Mouse (Mus musculus): ENCODE data around the gene Cadm4.

Gene Cadm4

DNA sequence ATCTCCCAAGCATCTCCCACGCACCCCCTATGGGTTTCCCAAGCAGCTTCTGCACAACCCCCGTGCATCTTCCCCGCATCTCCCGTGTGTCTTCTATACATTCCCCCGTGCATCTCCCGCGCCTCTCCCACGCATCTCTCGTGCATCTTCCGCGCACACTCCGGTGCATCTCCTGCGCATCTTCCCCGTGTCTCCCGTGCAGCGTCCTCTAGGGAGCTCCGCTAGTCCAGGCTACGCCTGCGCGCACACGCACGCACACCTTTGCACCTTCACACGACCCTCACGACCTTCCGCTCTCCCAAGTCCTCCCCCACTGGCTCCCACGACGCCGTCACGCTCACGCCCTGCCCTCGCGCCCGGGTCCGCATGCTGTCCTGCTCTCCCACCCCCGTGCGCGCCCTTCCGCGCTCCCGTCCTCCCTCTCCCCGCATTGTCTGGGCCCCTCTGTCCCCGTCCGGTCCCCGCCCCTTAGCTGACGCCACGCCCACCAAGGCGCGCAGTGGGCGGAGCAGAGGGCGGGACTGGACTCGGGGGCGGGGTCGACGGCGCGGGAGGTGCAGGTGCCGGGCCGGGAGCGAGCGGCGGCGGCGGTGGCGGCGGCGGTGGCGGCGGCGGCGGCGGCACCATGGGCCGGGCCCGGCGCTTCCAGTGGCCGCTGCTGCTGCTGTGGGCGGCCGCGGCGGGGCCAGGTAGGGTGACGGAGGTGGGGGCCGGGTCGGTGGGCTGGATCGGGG is at the start of gene Cadm4:
Gene Cadm4, plus strand, starts transcription at position 550 of the 734 bp plus-strand sequence.
- peak; percentile 95 for DNase-seq

DNA sequence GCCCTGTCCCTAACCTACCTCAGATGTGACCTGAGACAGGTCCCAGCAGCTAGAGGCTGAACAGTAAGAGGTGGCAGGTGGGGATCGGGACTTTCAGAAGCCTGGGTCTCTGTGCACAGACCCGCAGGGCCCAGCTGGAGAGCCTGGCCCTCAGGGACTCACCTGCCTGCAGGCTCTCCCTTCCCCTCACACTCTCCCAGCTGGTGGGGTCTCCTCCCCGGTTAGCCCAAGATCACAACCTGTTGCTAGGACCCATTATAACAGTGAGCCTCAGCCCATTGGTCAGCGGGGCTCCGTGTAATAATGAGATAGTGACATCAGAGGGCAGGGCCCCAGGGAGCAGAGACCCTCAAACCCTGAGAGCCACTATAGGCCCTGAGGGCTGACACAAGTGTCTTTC is 46.5 kb upstream of the Cadm4 start:
- no peak for DNase-seq

DNA sequence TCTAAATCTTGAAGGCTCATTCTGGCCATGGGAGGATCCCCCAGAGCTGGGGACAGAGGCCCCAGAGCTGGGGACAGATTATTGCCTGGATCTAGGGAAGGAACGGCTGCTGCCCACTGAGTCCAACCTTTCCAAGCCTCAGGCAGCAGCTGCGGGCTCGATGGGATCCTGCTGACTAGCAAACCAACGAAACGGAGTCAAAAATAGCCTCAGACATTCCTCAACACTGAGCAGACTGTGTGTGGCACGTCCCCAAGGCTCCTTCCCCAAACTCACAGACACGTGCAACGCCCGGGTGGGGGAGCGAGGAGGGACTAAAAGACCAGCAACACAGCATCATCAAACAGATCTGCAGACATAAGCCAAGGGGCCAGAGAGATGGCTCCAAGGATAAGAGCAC is 43.8 kb upstream of the Cadm4 start:
- DNase-seq = peak; percentile 66

DNA sequence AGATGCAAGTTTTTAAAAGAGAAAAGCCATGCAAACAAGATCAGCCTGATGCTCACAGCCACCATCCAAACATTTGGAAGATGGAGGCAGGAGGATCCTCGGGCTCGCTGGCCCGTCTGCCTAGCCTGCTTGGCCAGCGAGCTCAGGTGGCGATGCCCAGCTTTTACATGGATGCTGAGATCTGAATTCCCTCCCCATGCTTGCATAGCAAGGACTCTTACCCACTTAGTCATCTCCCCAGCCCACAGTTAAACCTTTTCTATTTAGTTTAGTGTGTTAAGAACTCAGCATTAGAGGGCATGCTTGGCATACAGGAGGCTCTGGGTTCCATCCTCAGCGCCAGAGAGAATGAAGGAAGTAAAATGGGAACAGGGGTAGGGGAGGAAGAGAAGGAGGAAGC is 42.6 kb upstream of the Cadm4 start:
- DNase-seq = no peak

DNA sequence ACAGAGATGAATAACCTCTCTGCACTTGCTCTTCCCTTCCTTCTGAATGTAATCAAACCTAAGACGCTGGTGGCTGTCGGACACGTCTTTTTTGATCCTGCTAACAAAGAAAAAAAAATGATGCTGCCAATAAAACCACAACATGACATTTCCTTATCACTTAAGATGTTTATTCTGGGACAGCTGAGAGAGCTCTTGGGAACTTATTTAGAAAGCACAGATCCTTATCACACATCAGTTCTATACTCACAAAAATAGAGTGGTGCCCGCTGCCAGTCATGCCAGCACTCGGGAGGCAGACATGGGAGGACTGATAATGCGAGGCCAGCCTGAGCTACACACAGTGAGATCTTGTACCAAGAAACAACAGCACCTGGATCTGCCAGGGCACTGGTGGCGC is 41.9 kb upstream of the Cadm4 start:
- DNase-seq = no peak

DNA sequence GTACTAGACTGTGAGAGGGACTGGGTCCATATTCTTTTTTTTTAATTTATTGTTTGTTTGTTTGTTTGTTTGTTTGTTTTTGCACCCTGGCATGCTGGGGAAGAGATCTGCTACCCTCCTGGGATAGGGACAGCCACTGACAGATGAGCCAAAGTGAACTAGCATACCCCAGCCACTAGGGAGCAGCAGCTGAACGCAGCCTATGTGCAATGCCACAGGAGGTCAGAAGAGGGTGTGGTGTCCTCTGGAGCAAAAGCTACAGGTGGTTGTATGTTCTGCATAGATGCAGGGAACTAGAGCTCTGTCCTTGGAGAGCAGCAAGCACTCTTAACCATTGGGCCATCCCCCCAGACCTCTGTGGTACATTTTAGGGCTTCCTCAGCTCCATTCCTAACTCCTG is 40.0 kb upstream of the Cadm4 start:
- DNase-seq = peak; percentile 69

DNA sequence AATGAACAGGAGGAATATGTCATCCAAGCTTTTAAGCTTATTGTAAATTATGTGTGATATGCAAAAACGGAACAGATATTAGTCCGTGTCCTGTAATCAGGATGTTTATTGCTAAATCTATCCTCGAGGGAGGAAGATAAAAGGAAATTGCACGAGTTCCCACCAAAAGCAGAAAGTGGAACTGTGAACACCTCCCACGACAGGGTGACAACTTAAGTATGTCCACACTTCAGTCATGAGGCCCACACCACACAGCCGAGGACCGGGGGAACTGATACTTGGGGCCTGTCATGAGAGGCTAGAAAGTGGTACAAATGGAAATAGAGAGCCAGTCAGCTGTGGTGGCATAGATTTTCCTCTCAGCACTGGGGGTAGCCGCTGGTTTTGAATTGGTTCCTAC is 39.5 kb upstream of the Cadm4 start:
- no peak for DNase-seq

DNA sequence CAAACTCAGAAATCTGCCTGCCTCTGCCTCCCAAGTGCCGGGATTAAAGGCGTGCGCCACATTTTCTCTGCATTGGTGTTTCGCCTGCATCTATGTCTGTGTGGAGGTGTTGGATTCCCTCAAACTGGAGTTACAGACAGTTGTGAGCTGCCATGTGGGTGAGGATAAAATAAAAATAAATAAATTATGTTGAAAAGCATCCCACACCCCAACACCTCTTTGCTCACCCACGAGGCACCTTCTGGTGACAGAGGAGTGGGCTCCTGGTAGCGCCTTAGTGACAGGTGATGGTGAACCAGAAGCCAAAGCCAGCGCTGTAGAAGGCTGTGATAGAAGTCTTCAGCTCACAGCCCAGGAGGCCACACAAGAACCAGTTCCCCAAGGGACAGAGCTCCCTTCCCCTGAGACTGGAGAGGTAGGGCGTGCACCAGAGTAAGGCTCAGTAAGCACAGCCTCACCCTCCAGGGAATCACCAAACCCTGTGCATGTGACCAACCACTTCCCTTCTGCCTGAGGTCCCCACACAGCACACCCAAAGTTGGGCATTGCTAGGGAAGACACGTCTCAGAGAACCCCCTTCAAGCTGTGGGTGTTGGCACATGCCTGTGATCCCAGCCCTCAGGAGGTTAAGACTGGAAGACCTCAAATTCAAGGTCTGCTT is 36.4 kb upstream of the Cadm4 start:
- DNase-seq = no peak

DNA sequence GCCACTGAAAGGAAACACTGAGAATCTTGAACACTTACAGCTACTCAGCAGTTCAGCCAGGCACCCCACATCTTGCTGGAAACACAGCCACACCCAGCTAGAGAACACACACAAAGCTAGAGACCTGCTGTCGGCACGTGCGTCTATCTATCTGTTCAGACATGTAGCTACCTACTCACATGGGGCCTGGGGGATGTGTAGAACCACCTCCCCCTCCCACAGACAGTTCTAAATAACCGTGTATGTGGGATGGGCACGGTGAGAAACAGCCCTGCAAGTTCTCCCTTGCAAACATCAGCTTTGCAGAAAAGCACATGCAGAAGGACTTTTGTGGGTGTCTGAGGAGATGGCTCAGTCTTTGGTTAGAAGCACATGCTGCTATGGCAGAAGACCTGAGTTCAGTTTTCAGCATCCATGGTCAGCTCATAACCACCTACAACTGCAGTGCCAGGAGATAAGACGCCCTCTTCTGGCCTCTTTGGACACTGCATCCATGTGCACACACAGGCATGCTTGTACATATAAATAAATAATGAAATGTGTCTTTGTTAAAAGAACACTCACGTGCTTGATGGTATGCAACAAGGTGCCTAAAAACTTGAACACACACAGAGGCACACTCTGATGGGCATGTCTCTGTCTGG is 35.0 kb upstream of the Cadm4 start:
- no peak for DNase-seq

DNA sequence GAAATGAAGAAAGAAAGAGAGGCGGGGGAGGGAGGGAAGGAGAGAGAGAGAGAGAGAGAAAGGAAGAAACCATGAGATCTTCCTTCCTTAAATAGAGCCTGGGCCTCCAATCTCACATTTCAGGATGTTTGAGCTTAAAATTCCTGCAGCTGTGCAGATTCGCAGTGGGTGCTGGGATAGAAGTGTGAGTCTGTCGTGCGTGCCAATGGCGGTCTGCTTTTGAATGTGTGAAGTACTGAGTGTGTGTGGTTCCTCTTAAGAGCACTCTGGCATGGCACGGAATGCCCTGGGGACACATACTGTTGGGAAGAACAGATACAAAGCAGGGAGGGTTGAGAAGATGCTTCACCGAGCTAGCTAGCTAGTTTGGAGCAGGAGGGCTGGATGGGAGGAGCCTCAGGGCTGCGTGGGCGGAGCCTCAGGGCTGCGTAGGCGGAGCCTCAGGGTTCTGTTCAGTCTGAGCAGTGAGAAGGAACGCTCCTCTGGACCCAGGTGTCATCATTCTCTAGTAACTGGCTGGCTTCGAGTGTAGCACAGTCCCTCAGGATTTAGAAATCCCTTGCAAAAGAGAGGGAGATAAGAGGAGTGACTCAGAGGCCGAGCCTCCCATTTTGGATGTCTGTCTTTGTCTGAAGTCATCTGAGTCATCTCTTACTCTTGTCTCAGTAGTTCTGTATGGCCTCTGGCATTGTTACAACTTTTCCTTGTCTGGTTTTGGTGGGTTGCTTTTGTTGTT is 32.9 kb upstream of the Cadm4 start:
- DNase-seq = no peak

DNA sequence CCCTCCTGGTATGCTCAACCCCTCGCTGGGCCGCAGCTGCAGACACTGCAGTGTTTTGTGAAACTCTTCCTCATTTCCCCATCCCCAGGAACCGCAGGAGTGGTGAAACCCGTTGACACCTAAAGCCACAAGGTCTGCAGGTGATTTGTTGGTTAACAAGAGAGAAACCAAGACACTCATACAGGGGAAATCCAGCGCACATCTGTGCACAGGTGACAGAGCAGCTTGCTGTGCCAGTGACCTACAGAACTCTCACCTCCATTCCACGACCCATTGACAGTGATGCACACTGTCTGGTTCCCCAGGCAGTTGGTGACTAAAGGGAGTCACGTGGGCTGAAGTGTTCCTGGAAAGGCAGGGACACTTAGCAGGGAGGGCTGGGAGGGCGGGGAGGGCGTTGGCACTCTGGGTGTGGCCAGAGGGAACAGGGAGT is 31.2 kb upstream of the Cadm4 start:
- DNase-seq = no peak

DNA sequence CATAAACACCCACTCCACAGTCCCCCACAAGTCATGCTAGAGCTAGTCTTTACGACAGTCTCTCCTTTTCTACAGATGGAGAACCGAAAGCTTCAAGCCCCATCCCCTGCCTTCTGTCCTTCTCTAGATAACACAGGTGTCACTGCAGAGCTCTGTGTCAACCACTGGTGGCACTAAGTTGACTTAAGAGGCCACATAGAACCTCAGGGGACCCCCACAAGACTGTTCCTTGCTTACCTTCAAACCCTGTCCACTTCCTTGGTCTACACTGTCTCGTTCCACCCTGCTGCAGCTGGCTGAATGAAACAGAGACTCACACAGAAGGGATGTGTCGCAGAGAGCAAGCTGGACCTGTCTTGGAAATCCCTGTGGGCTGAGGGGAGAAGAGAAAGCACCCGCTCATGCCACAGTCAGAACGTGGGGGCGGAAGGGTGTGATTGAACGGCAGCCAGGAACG is 29.9 kb upstream of the Cadm4 start, which contains the start of gene Irgc1:
Gene Irgc1, minus strand, starts transcription at position 443 of the 457 bp plus-strand sequence.
- no peak for DNase-seq

DNA sequence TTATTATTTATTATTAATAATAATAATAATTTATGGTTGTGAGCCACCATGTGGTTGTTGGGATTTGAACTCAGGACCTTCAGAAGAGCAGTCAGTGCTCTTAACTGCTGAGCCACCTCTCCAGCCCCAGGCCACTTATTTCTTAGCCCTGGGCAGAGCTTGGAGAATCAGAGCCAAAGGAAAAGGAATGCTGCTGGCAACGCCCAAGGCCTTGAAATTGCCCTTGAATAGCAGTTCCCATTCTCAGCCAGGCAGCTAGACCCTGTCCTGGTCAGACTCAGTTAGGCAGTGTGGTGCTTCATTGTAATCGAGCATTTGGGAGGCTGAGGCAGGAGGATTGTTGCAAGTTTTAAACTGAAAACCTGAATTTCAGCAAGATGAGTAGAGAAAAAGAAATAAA is 27.6 kb upstream of the Cadm4 start:
- DNase-seq = no peak

DNA sequence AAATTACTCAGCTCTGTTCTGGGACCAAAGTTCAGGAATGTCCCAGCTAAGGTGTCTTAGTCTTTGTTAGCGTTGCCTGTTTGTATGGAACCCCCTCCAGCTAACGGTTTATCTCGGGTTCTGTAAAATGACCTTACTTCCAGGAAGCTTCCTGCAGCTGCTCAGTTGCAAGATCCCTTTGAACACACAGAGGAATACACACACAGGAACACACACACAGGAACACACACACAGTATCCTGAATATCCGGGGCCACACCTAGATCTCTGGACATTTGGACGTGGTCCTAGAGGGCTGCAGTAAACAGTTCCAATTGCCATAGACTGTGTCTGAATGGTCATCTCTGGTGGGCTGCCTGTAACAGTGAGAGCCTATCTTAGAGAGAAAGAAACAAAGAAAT is 26.1 kb upstream of the Cadm4 start:
- DNase-seq = no peak

DNA sequence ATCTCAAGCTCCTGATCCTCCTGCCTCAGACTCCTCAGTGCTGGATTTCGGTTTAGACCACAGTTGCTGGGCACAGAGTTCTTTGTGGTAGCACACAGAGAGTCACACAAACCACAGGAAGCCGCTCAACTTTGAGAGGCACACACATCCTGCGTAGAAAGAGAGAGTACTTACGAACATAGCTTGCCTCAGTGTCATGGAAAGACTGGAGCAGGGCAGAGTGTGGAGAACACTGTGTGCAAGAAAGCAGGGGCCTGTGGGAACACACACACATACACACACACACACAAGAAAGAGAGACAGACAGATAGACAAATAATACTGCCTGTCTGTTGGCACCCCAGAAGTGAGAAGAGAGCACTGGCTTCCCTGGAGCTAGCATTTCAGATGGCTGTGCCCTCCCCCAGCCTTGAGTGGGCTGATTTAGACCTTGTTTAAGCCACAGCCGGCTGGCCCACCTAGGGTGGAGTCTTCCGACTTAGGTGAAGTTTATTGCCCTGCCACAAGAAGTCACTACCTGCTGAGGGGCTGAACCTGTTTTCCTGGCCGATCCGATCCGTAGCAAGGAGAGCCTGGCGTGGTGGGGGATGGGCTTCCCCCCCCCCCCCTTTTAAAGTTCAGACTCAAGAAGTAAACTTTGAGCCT is 24.0 kb upstream of the Cadm4 start:
- no peak for DNase-seq

DNA sequence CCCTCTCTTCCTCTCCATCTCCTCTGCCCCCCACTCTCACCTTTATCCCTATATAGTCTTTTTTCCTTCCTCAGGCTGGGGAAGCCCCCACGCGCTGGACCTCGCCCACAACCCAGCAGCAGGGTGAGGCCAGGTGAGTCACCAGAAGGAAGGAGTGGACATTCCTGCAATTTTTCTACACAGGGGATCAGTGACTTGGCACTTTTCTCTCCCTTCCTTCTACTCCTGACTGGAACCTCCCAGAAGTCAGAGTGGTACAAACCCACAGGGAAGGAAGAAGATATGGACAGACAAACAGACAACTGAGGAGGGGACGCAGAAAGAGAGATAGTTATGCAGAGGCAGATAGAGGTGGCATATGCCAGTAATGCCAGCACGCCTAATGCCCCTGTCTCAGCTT is 22.4 kb upstream of the Cadm4 start:
- DNase-seq = no peak

DNA sequence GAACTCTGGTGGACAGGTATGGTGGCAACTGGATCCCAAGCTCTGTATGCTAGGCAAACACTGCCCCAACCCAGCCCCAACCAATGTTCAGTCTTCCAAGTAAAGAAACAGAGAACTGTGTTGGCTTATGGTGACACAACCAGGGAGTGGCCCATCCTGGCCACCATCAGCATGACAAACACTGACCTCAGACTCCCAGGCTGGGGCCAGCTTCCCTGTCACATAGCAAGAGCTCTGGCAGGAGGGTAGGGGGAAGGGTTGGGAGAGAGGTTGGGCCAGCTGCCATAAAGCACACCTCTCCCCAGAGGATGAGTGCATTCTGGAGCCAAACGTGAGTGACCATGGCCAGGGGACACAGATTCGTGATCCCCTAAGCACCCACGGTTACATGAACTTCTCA is 22.0 kb upstream of the Cadm4 start:
- DNase-seq = no peak

DNA sequence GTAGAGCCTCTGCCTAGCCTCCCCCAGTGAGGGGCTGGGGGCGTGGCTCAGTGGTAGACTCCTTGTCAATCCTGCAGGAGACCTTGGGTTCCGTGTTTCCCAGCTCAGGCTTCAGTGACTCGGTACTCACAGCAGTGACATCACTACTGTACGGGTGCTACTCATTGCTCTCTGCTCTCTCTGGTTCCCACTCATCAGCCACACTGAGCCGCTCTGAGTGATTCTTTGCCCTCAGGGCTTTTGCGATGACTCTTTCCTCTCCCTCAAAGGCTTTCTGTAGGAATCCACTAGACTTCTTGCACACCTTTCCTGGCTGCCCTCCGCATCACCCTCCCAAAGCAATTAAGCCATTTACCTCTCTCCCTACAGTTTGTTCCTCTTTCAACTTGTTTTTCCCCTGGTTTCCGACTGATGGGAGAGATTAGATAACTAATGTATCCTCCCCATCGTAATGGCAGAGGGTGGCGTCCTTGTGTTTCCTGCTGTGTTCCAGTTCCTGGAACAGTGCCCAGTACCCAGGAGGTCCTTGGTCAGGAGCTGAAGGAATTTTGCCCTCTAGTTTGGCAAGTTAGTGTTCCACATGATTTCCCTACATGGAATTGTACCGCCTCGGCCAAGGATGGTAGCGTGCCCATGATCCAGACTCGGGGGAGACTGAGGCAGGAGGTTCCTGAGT is 20.3 kb upstream of the Cadm4 start:
- no peak for DNase-seq

DNA sequence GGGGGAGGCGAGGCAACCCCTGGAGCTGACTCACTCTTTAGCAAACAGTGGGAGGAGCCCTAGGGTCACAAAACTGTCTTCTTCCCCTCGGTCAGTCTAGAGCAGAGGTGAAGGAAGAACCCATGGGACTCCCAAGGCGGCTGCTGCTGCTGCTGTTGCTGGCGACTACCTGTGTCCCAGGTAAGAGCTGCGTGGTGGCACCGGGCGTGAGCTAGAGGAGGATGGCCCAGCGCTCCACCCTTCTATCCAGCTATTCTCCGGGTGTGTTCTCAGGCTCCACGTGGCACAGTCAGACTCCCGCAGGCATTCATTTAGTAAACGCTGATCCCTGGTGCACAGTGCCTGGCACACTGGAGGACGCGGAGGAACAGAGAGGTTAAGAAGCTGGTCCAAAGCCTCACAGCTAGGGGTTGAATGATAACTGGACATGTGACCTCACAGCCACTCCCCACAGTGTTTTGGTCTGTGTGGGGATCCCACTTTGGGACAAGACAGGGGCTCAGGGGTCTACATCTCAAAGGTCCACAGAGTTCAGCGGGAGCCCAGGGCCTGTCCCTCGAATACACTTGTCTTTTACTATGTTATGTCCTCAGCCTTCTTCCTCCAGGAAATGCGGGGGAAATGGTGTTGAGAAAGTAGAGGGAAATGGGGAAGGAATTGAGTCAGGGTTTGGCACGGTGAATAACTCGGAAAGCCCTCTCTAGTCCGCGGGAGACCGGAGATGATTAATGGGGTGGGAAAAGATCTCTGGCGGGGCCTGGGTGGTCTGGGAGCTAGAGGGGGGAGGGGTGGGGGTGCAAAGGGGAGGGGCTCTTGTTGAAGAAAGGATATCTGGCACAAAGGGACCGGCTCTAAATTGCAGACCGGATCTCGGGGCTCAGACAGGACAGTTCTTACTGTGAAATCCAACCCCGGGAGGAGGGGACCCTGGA is 19.2 kb upstream of the Cadm4 start, which contains the start of gene Plaur:
Gene Plaur, plus strand, starts transcription at position 97 of the 932 bp plus-strand sequence.
- DNase-seq = no peak

DNA sequence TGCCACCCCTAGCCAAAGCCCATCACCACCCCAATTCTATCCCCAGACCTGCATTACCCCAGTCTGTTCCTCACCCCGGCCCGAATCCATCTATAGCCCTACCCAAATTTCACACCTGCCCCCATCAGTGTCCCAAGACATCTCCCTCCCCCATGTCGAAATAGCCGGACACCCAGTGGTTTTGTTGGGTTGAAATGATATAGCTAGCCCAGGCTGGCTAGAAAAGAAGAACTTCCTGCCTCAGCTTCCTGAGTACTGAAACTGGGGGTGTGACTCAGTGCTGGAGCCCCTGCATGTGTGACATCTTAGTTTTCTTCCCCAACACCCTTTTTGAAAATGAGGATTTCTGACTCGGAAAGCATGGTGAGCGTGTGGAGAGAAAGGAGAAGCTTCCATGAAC is 15.0 kb upstream of the Cadm4 start:
- DNase-seq = no peak

DNA sequence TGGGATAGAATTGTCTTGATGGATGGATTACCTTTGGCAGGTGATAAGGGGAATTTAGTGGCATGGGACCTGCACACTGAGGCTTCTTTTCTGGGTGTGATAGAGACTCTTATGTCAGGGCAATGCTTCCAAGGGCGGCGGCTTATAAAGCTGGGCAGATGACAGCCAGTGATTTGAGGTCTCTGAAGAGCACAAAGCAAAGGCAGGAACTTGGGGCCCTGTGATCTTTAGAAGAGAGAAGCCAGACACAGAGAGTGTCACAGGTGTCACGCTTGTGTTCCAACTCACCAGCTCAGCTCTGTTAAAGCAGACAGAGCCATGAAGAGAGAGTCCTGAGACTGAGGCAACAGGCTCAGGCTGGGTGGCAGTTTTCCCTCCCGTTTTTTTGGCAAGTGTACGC is 13.9 kb upstream of the Cadm4 start:
- no peak for DNase-seq

All from cerebellum, adult 9-10 months (tissue).